19 mouse cellular contexts compared by ENCODE assay signal in the genomic region with DNA sequence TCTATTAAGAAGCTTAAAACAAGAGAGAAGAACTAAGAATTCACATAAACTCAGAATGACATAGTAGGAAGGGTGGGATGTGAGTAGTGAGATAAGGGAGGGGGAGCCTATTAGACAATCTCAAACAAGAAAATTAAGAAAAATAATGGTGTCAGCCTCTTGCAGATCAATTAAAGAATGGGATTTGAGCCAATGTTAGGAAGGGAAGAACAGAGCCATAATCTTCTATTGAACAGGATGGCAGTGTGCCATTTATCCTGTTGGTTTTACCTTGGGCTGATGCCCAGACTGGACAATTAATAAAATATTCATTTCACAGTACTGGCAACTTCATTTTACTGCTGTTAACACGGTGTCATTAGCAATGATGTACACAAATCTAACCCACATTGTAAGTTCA.
A peak's percentile ranks its signal among the peaks of the same experiment; 100 is the strongest.
DNase-seq lines count a peak whose midpoint lies in the region; ATAC-seq and TF ChIP-seq lines count a peak whose summit lies in the region.
"Had no signal": no experiment of that assay in that cellular context is flagged by ENCODE, and none has a peak within 500 bp of the region (broad histone marks: within the 10 kb centered on the region; RNA-seq: fewer than 3 reads in every experiment).

No protein-coding gene starts in this region.

- H3K9ac ChIP-seq in forebrain, embryonic 12.5 days: no peak overlapping the region
- H3K9ac ChIP-seq in forebrain, embryonic 11.5 days (ENCODE audit: low read length): no peak overlapping the region
- H3K9ac ChIP-seq in lung, embryonic 14.5 days: no peak overlapping the region
- no peak overlapping the region for H3K9ac ChIP-seq in forebrain, embryonic 16.5 days (replicated peaks; ENCODE audit: low read depth, low read length)
- H3K9ac ChIP-seq: embryonic facial prominence, embryonic 15.5 days; heart, embryonic 15.5 days; limb, embryonic 12.5 days; liver, embryonic 14.5 days; neural tube, embryonic 13.5 days had no signal

- no peak overlapping the region for H3K4me2 ChIP-seq in forebrain, embryonic 12.5 days
- no peak overlapping the region for H3K4me2 ChIP-seq in forebrain, embryonic 11.5 days (ENCODE audit: low read depth, low read length, severe bottlenecking)
- no peak overlapping the region for H3K4me2 ChIP-seq in lung, embryonic 14.5 days
- no peak overlapping the region for H3K4me2 ChIP-seq in forebrain, embryonic 16.5 days (ENCODE audit: low read length)
- H3K4me2 ChIP-seq: embryonic facial prominence, embryonic 15.5 days; heart, embryonic 15.5 days; limb, embryonic 12.5 days; neural tube, embryonic 13.5 days had no signal

- DNase-seq in forebrain, embryonic 11.5 days (ENCODE audit: low spot score): no peak
- peak; percentile 45 for DNase-seq in lung, embryonic 14.5 days
- no peak for DNase-seq in lung, postnatal 14 days
- peak; percentile 11 for DNase-seq in brain, adult 2 months (ENCODE audit: low read depth, low spot score)
- no peak for DNase-seq in spleen, adult 18-20 months
- DNase-seq in thymus, postnatal 36 days: no peak
- DNase-seq: adrenal gland, postnatal 25 days; gastrocnemius, postnatal 36 days; lung, postnatal 10 days; right cerebral cortex, postnatal 25 days had no signal

- no peaks in the 10 kb centered on the region for H3K36me3 ChIP-seq in forebrain, embryonic 12.5 days (replicated peaks)
- no peaks in the 10 kb centered on the region for H3K36me3 ChIP-seq in forebrain, embryonic 11.5 days (ENCODE audit: control insufficient read depth, insufficient read depth, low read length)
- H3K36me3 ChIP-seq in lung, embryonic 14.5 days (ENCODE audit: insufficient read depth): no peaks in the 10 kb centered on the region
- H3K36me3 ChIP-seq in forebrain, embryonic 16.5 days (ENCODE audit: control insufficient read depth, insufficient read depth): no peaks in the 10 kb centered on the region
- H3K36me3 ChIP-seq: embryonic facial prominence, embryonic 15.5 days; heart, embryonic 15.5 days; limb, embryonic 12.5 days; neural tube, embryonic 13.5 days had no signal

- no peaks in the 10 kb centered on the region for H3K4me1 ChIP-seq in forebrain, embryonic 12.5 days
- H3K4me1 ChIP-seq in forebrain, embryonic 11.5 days (replicated peaks; ENCODE audit: control insufficient read depth, insufficient read depth, low read length): no peaks in the 10 kb centered on the region
- peaks cover 4% of the 10 kb centered on the region; the same call in 1 of the 2 replicates for H3K4me1 ChIP-seq in lung, embryonic 14.5 days (ENCODE audit: insufficient read depth)
- no peaks in the 10 kb centered on the region for H3K4me1 ChIP-seq in forebrain, embryonic 16.5 days (replicated peaks; ENCODE audit: control insufficient read depth, insufficient read depth, low read length)
- H3K4me1 ChIP-seq: embryonic facial prominence, embryonic 15.5 days; limb, embryonic 12.5 days; neural tube, embryonic 13.5 days had no signal

- H3K27me3 ChIP-seq in forebrain, embryonic 12.5 days: no peaks in the 10 kb centered on the region
- no peaks in the 10 kb centered on the region for H3K27me3 ChIP-seq in forebrain, embryonic 11.5 days (ENCODE audit: control insufficient read depth, insufficient read depth, low read length)
- H3K27me3 ChIP-seq in lung, embryonic 14.5 days (ENCODE audit: insufficient read depth, low read length): no peaks in the 10 kb centered on the region
- H3K27me3 ChIP-seq in forebrain, embryonic 16.5 days (replicated peaks; ENCODE audit: control insufficient read depth, insufficient read depth, low read length): no peaks in the 10 kb centered on the region
- H3K27me3 ChIP-seq: CH12.LX; embryonic facial prominence, embryonic 15.5 days; heart, embryonic 15.5 days; limb, embryonic 12.5 days; neural tube, embryonic 13.5 days had no signal

- no peak for TF ChIP-seq CTCF in lung, embryonic 14.5 days (IDR thresholded peaks at IDR 0.05; ENCODE audit: low read depth)

- WGBS in forebrain, embryonic 12.5 days: 73% methylated on average over 1 of the region's 1 CpGs
- WGBS in forebrain, embryonic 11.5 days: 69% methylated on average over 1 of the region's 1 CpGs
- WGBS in lung, embryonic 14.5 days: 14% methylated on average over 1 of the region's 1 CpGs
- 26% methylated on average over 1 of the region's 1 CpGs for WGBS in forebrain, embryonic 16.5 days

- H3K27ac ChIP-seq in forebrain, embryonic 12.5 days: no peak overlapping the region
- H3K27ac ChIP-seq in forebrain, embryonic 11.5 days (ENCODE audit: low read depth, low read length): no peak overlapping the region
- H3K27ac ChIP-seq in lung, embryonic 14.5 days (ENCODE audit: low read depth): no peak overlapping the region
- H3K27ac ChIP-seq in forebrain, embryonic 16.5 days (ENCODE audit: low read length): no peak overlapping the region
- H3K27ac ChIP-seq: embryonic facial prominence, embryonic 15.5 days; heart, embryonic 15.5 days; limb, embryonic 12.5 days; liver, embryonic 14.5 days; neural tube, embryonic 13.5 days had no signal

- H3K4me3 ChIP-seq in forebrain, embryonic 12.5 days (replicated peaks): no peak overlapping the region
- no peak overlapping the region for H3K4me3 ChIP-seq in forebrain, embryonic 11.5 days (ENCODE audit: low read depth, low read length)
- no peak overlapping the region for H3K4me3 ChIP-seq in lung, embryonic 14.5 days (ENCODE audit: low read depth, low read length)
- no peak overlapping the region for H3K4me3 ChIP-seq in forebrain, embryonic 16.5 days (replicated peaks; ENCODE audit: low read length)
- H3K4me3 ChIP-seq: embryonic facial prominence, embryonic 15.5 days; heart, embryonic 15.5 days; limb, embryonic 12.5 days; neural tube, embryonic 13.5 days had no signal

- H3K9me3 ChIP-seq in forebrain, embryonic 12.5 days: no peaks in the 10 kb centered on the region
- no peaks in the 10 kb centered on the region for H3K9me3 ChIP-seq in forebrain, embryonic 11.5 days (ENCODE audit: control insufficient read depth, low read length)
- H3K9me3 ChIP-seq in lung, embryonic 14.5 days (ENCODE audit: low read depth, low read length): no peaks in the 10 kb centered on the region
- H3K9me3 ChIP-seq in forebrain, embryonic 16.5 days (ENCODE audit: control insufficient read depth, low read length): no peaks in the 10 kb centered on the region
- H3K9me3 ChIP-seq: embryonic facial prominence, embryonic 15.5 days; heart, embryonic 15.5 days; limb, embryonic 12.5 days; neural tube, embryonic 13.5 days had no signal

- peak; percentile 76; the same call in 1 of the 2 replicates for ATAC-seq in forebrain, embryonic 12.5 days (ENCODE audit: low FRiP score)
- no peak for ATAC-seq in forebrain, embryonic 11.5 days (replicated peaks; ENCODE audit: low FRiP score)
- peak; percentile 35; the same call in 1 of the 2 replicates for ATAC-seq in lung, embryonic 14.5 days (ENCODE audit: insufficient read depth)
- ATAC-seq in forebrain, embryonic 16.5 days: peak; percentile 86
- ATAC-seq: intestine, postnatal 0 days had no signal

Comparison
In these comparisons a context has a peak if more than half of its experiments do, and no peak if none do; other contexts are left out.
1. DNase-seq: peak in lung, embryonic 14.5 days (single experiment) and brain, adult 2 months (single experiment); none in forebrain, embryonic 11.5 days (single experiment), lung, postnatal 14 days (single experiment), spleen, adult 18-20 months (0 of 2) and thymus, postnatal 36 days (0 of 2).